Comparison of ENCODE assay signal across 8 mouse cellular contexts in genomic region chr17:73258620-73259019, GRCm38 (mm10).
DNase-seq lines count a peak whose midpoint lies in the region; ATAC-seq and TF ChIP-seq lines count a peak whose summit lies in the region.

No protein-coding gene starts in this region.

- WGBS in liver, postnatal 0 days (ENCODE audit: insufficient replicate concordance), result 26% methylated on average over 12 of the region's 12 CpGs
- WGBS in liver, embryonic 11.5 days, result 47% methylated on average over 12 of the region's 12 CpGs
- WGBS in intestine, postnatal 0 days, result 10% methylated on average over 12 of the region's 12 CpGs
- 23% methylated on average over 12 of the region's 12 CpGs for WGBS in stomach, embryonic 16.5 days

- H3K9ac ChIP-seq in liver, postnatal 0 days (replicated peaks), result no peak overlapping the region
- no peak overlapping the region for H3K9ac ChIP-seq in liver, embryonic 11.5 days (ENCODE audit: low read depth, low read length)
- no peak overlapping the region for H3K9ac ChIP-seq in intestine, postnatal 0 days (ENCODE audit: low read depth, low read length)
- peak overlapping the region; percentile 26; the same call in 1 of the 2 replicates for H3K9ac ChIP-seq in stomach, embryonic 16.5 days (ENCODE audit: low read length)

- no peaks in the 10 kb centered on the region for H3K36me3 ChIP-seq in liver, postnatal 0 days (replicated peaks; ENCODE audit: insufficient read depth, low read length)
- no peaks in the 10 kb centered on the region for H3K36me3 ChIP-seq in liver, embryonic 11.5 days (ENCODE audit: control insufficient read depth, insufficient read depth, low read length)
- no peaks in the 10 kb centered on the region for H3K36me3 ChIP-seq in intestine, postnatal 0 days (ENCODE audit: control insufficient read depth, insufficient read depth)
- no peaks in the 10 kb centered on the region for H3K36me3 ChIP-seq in stomach, embryonic 16.5 days (ENCODE audit: control insufficient read depth, insufficient read depth, low read length)

- no peaks in the 10 kb centered on the region for H3K4me1 ChIP-seq in liver, postnatal 0 days (ENCODE audit: insufficient read depth)
- no peaks in the 10 kb centered on the region for H3K4me1 ChIP-seq in liver, embryonic 11.5 days (replicated peaks; ENCODE audit: control insufficient read depth, insufficient read depth, low read length)
- no peaks in the 10 kb centered on the region for H3K4me1 ChIP-seq in intestine, postnatal 0 days (replicated peaks; ENCODE audit: control insufficient read depth, insufficient read depth, low read length)
- 0 out of 2 replicates have a peak, but pooled peaks cover 7% of the 10 kb centered on the region for H3K4me1 ChIP-seq in stomach, embryonic 16.5 days (ENCODE audit: control insufficient read depth, insufficient read depth, low read length)

- no peaks in the 10 kb centered on the region for H3K27me3 ChIP-seq in liver, postnatal 0 days (ENCODE audit: insufficient read depth, low read length)
- no peaks in the 10 kb centered on the region for H3K27me3 ChIP-seq in liver, embryonic 11.5 days (replicated peaks; ENCODE audit: control insufficient read depth, insufficient read depth, low read length)
- no peaks in the 10 kb centered on the region for H3K27me3 ChIP-seq in intestine, postnatal 0 days (replicated peaks; ENCODE audit: control insufficient read depth, insufficient read depth, low read length)
- no peaks in the 10 kb centered on the region for H3K27me3 ChIP-seq in stomach, embryonic 16.5 days (ENCODE audit: control insufficient read depth, insufficient read depth, low read length)

- TF ChIP-seq CTCF in liver, postnatal 0 days (IDR thresholded peaks at IDR 0.05; ENCODE audit: low read depth), result no peak
- TF ChIP-seq CTCF in intestine, postnatal 0 days (IDR thresholded peaks at IDR 0.05; ENCODE audit: low read depth), result no peak

- peak overlapping the region; percentile 26; the same call in 1 of the 2 replicates for H3K27ac ChIP-seq in liver, postnatal 0 days (ENCODE audit: low read depth)
- no peak overlapping the region for H3K27ac ChIP-seq in liver, embryonic 11.5 days (ENCODE audit: low read depth, low read length)
- H3K27ac ChIP-seq in intestine, postnatal 0 days (ENCODE audit: low read depth, low read length), result no peak overlapping the region
- no peak overlapping the region for H3K27ac ChIP-seq in stomach, embryonic 16.5 days (ENCODE audit: low read length)

- H3K4me2 ChIP-seq in liver, postnatal 0 days (ENCODE audit: low read depth, low read length), result no peak overlapping the region
- no peak overlapping the region for H3K4me2 ChIP-seq in liver, embryonic 11.5 days
- peak overlapping the region; percentile 30 for H3K4me2 ChIP-seq in intestine, postnatal 0 days (replicated peaks; ENCODE audit: low read depth)
- H3K4me2 ChIP-seq in stomach, embryonic 16.5 days (ENCODE audit: low read depth, low read length), result no peak overlapping the region; the same call in 1 of the 2 replicates

- no peak overlapping the region for H3K4me3 ChIP-seq in liver, postnatal 0 days (ENCODE audit: low read depth, low read length)
- H3K4me3 ChIP-seq in liver, embryonic 11.5 days (ENCODE audit: low read depth, low read length), result no peak overlapping the region
- H3K4me3 ChIP-seq in intestine, postnatal 0 days (ENCODE audit: low read depth, low read length), result no peak overlapping the region
- H3K4me3 ChIP-seq in stomach, embryonic 16.5 days (replicated peaks; ENCODE audit: low read length), result no peak overlapping the region

- ATAC-seq in liver, postnatal 0 days, result peak; percentile 38; the same call in 1 of the 2 replicates
- no peak for ATAC-seq in liver, embryonic 11.5 days (replicated peaks; ENCODE audit: low FRiP score)
- peak; percentile 93 for ATAC-seq in intestine, postnatal 0 days
- ATAC-seq in stomach, embryonic 16.5 days (ENCODE audit: insufficient read depth, low FRiP score), result 0 out of 2 replicates have a peak, but pooled peaks have one; percentile 30

- peak; percentile 33 for DNase-seq in liver, postnatal 0 days
- DNase-seq in liver, embryonic 11.5 days (ENCODE audit: low spot score), result no peak
- DNase-seq in brain, adult 2 months (ENCODE audit: low read depth, low spot score), result peak; percentile 24
- DNase-seq in layer of hippocampus, postnatal 14 days (ENCODE audit: low spot score in 2 of 2), result no peak
- no peak for DNase-seq in c-Kit-positive CD71-positive TER-119-positive erythroid progenitor cells, embryonic 14.5 days (ENCODE audit: low spot score)
- no peak for DNase-seq in left cerebral cortex, adult 18-20 months (ENCODE audit: low spot score in 2 of 2)

- 0 out of 2 replicates have a peak, but pooled peaks have one; percentile 29 for TF ChIP-seq EP300 in liver, postnatal 0 days (IDR thresholded peaks at IDR 0.05; ENCODE audit: low read depth)

- no peaks in the 10 kb centered on the region for H3K9me3 ChIP-seq in liver, postnatal 0 days (ENCODE audit: low read length)
- H3K9me3 ChIP-seq in liver, embryonic 11.5 days (ENCODE audit: control insufficient read depth, low read length), result no peaks in the 10 kb centered on the region
- H3K9me3 ChIP-seq in intestine, postnatal 0 days (ENCODE audit: control insufficient read depth), result no peaks in the 10 kb centered on the region
- H3K9me3 ChIP-seq in stomach, embryonic 16.5 days (replicated peaks; ENCODE audit: control insufficient read depth, low read length), result no peaks in the 10 kb centered on the region

Comparison
In these comparisons a context has a peak if more than half of its experiments do, and no peak if none do; other contexts are left out.
1. DNase-seq: peak in liver, postnatal 0 days (single experiment) and brain, adult 2 months (single experiment); none in liver, embryonic 11.5 days (single experiment), layer of hippocampus, postnatal 14 days (0 of 2), c-Kit-positive CD71-positive TER-119-positive erythroid progenitor cells, embryonic 14.5 days (single experiment) and left cerebral cortex, adult 18-20 months (0 of 2).